Mouse (Mus musculus) midbrain, postnatal 0 days (tissue): ENCODE measurements around the gene Pom121l2. TPM values are rescaled to one million over a fixed set of nuclear protein-coding genes. Genes with fewer than 3 reads are reported as not detected.
A peak's percentile ranks its signal among the peaks of the same experiment; 100 is the strongest.

Experiments
- ATAC-seq: fragments of 200-750 bp; cut with Nextera tagmentation; 2 replicates; pipeline ENCODE4 v1.8.0; 2017; ENCODE audit warnings: moderate number of reproducible peaks, mild to moderate bottlenecking, moderate TSS enrichment, moderate library complexity; ENCODE audit not compliant: low FRiP score
- DNase-seq: peaks from one replicate; pipeline ENCODE4 v3.0.0-alpha.2; 2015; ENCODE audit warnings: low spot score
- H3K27ac ChIP-seq: fragments of 300-500 bp; sonication (generic); 2 replicates; pipeline ENCODE4 v1.5.1; 2014; ENCODE audit warnings: low read depth, mild to moderate bottlenecking, low read length, mixed read lengths
- H3K27me3 ChIP-seq: fragments of 300-500 bp; sonication (generic); 2 replicates; pipeline ENCODE4 v1.6.1; 2014; ENCODE audit warnings: low read length, control low read depth, mixed read lengths; ENCODE audit not compliant: insufficient read depth
- H3K36me3 ChIP-seq: fragments of 300-500 bp; sonication (generic); 2 replicates; pipeline ENCODE4 v1.6.1; 2014; ENCODE audit warnings: low read length, control low read depth, mixed read lengths; ENCODE audit not compliant: insufficient read depth
- H3K4me1 ChIP-seq: fragments of 300-500 bp; sonication (generic); 2 replicates; pipeline ENCODE4 v1.6.1; 2014; ENCODE audit warnings: mild to moderate bottlenecking, control low read depth, antibody characterized with exemption, low read length, mixed read lengths; ENCODE audit not compliant: insufficient read depth
- H3K4me2 ChIP-seq: fragments of 300-500 bp; sonication (generic); 2 replicates; pipeline ENCODE4 v1.6.1; 2014; ENCODE audit warnings: low read depth, mild to moderate bottlenecking, low read length, mixed read lengths; ENCODE audit not compliant: poor library complexity, severe bottlenecking
- H3K4me3 ChIP-seq: fragments of 300-500 bp; sonication (generic); 2 replicates; pipeline ENCODE4 v1.5.1; 2014; ENCODE audit warnings: low read depth, mild to moderate bottlenecking, low read length, moderate library complexity
- H3K9ac ChIP-seq: fragments of 300-500 bp; sonication (generic); replicated peaks from 2 replicates; pipeline ENCODE4 v1.6.1; 2014; ENCODE audit warnings: mild to moderate bottlenecking, low read length, moderate library complexity, mixed read lengths; ENCODE audit not compliant: poor library complexity, severe bottlenecking
- H3K9me3 ChIP-seq: fragments of 300-500 bp; sonication (generic); 2 replicates; pipeline ENCODE4 v1.6.1; 2016; ENCODE audit warnings: low read length, control low read depth
- CTCF ChIP-seq: IDR thresholded peaks from 2 replicates; pipeline ENCODE4 v1.5.1; 2016; ENCODE audit warnings: antibody characterized with exemption, mild to moderate bottlenecking
- WGBS: fragments of 180-500 bp; shearing (Covaris S2); extraction: QIAGEN DNeasy Blood & Tissue Kit; methylation state at CpG from one replicate; pipeline ENCODE4 v1.1.7; 2014; 5-methylcytosine and 5-hydroxymethylcytosine counted together
- polyA plus RNA-seq: library from polyadenylated mRNA; unstranded; fragments of >200 nt; fragmentation: Nextera tagmentation; extraction: Ambion mirVana; gene quantifications from 2 replicates; pipeline ENCODE4 v1.2.1, GENCODE M21; 2015
- total RNA-seq: library from RNA; depleted of rRNA; stranded (reverse); fragments of >200 nt; gene quantifications from 2 replicates; pipeline ENCODE4 v1.2.3, GENCODE M21; 2014

Gene Pom121l2
- total and polyA plus RNA-seq, 2 experiments from 2014 or later, result 0.05 TPM; not detected in 1

DNA sequence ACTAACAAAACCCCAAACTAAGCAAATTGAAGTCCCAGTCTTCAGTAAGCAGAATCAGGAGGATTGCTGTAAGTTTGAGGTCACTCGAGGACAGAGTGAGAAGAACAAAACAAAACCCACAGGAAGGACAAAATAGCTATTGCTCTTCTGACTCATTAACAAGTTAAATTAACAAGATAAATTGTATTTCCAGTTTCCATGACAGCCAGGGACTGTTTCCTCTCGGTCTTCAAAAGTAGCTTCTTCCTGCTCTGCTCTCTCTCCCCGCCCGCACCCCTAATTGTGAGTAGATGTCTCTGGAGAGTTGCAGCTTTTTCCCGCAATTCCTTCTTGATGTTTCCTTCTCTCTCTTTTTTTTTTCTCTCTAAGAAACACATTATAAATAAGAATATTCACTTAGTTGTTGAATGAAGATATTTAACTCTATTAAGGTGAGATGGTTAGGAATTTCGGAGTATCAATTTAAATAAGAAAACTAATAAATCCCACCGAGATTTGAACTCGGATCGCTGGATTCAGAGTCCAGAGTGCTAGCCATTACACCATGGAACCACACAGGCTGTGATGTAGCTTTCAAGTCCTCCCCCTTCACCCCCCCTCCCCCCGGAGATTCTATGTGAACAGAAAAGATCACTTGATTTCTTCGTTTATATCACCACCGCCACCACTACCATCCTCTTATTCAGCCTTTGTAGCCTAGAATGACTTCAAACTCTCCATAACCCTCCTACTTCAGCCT, 15.3 kb downstream of the Pom121l2 start:
- Histone ChIP-seq H3K27ac (no peak overlapping the region), H3K27me3 (peaks cover 60% of the 10 kb centered on the region), H3K4me1 (no peaks in the 10 kb centered on the region; the same call in 1 of the 2 replicates), H3K36me3 (no peaks in the 10 kb centered on the region), H3K9me3 (0 out of 2 replicates have a peak, but pooled peaks cover under 1% of the 10 kb centered on the region), H3K4me3 (no peak overlapping the region), H3K4me2 (no peak overlapping the region), H3K9ac (no peak overlapping the region)
- WGBS, result 3% methylated on average over 12 of the region's 12 CpGs
- no peak for TF ChIP-seq CTCF
- ATAC-seq (no peak), DNase-seq (peak; percentile 53)

DNA sequence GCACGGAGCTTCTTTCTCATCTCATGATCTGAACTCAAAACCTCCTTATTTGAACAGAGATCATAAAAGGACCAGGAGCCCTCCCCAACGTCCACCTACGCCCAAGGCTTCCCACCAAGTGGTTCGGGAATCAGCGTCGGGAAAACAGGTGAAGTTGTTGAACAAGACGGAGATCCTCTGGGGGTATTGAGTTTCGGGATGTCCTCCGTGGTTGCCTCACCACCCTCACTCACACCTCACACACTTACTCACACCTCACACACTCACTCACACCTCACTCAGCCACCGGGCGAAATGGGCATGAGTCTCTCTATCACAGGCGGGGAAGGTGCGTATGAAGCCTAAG, 15.8 kb downstream of the Pom121l2 start:
- H3K27ac ChIP-seq, result no peak overlapping the region
- no peak overlapping the region for H3K9ac ChIP-seq
- TF ChIP-seq CTCF, result no peak
- no peaks in the 10 kb centered on the region for H3K9me3 ChIP-seq
- peaks cover 65% of the 10 kb centered on the region for H3K27me3 ChIP-seq
- H3K4me3 ChIP-seq, result no peak overlapping the region
- no peaks in the 10 kb centered on the region for H3K36me3 ChIP-seq
- no peak for DNase-seq
- ATAC-seq, result no peak
- no peak overlapping the region for H3K4me2 ChIP-seq
- no peaks in the 10 kb centered on the region; the same call in 1 of the 2 replicates for H3K4me1 ChIP-seq
- under 1% methylated on average over 13 of the region's 13 CpGs for WGBS

DNA sequence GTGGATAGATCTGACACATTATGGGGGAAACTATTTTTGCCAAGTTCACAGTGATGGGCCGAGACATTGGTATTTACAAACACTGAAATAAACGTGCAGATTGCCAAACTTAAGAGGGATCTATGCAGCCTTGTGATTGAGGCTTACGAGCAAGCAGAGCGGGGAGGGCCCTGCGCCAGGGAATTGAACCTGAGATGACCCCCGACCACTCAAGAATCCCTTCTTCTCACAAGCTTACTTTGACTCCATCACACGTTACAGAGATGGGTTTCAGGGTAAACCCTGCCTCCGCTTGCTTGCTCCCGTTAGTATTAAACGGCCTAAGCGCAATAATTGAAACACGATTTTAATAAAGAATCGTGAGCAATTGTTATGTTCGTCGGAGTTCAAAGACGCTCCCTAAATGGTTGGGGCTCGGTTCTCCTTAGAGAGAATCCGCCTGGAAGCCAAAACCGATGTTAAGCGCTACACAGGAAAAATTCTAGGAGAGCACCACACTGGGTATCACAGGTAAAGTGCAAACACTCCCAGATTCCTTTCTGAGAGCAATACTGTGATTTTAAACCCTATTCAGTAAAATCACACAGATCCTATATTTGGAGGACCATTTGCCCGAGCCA, 16.3 kb downstream of the Pom121l2 start:
- H3K4me2 ChIP-seq, result no peak overlapping the region
- no peaks in the 10 kb centered on the region; the same call in 1 of the 2 replicates for H3K4me1 ChIP-seq
- TF ChIP-seq CTCF, result no peak
- H3K27ac ChIP-seq, result no peak overlapping the region
- H3K9ac ChIP-seq, result no peak overlapping the region
- H3K9me3 ChIP-seq, result no peaks in the 10 kb centered on the region
- no peak for ATAC-seq
- H3K27me3 ChIP-seq, result peaks cover 70% of the 10 kb centered on the region
- H3K4me3 ChIP-seq, result no peak overlapping the region
- no peaks in the 10 kb centered on the region for H3K36me3 ChIP-seq
- 2% methylated on average over 21 of the region's 21 CpGs for WGBS
- no peak for DNase-seq

DNA sequence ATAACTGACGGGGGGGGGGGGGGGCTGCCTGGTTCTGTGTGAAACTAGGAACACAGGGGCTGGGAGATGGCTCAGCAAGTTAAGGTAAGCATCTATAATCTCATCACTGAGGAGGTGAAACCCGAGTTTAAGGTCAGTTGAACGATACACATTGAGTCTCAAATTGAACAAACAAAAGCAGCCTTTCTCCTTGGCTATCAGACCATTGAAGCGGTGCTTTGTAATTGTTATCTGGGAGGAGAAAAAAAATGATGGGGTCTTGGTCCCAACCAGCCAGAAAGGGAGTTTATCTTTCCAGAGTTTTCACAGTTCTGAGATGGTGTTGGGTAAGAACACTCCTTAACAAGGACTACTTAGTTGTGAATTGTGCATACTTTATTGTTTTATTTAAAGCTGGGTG, 16.8 kb downstream of the Pom121l2 start:
- WGBS, result 7% methylated on average over 4 of the region's 4 CpGs

DNA sequence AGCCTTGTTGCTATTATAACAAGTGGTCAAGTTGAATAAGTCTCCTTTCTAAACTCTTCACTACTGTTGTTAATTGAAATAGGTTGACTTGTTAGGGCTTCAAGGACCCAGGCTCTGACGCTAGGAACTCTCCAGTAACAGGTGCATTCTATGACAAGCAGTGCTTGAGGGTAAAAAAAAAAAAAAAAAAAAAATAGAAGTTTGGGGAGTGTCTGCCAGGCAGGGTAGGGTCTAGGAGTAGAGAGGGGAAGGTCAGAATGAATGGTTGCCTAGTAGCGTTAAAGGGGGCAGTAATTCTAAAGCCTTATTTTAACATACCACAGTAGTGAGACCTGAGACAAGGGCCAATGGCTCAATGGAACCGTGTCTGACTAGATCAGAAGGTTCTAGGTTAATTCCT, 17.4 kb downstream of the Pom121l2 start:
- Histone ChIP-seq H3K9me3 (no peaks in the 10 kb centered on the region), H3K4me2 (no peak overlapping the region), H3K36me3 (no peaks in the 10 kb centered on the region), H3K4me1 (no peaks in the 10 kb centered on the region; the same call in 1 of the 2 replicates), H3K27me3 (peaks cover 81% of the 10 kb centered on the region), H3K9ac (no peak overlapping the region), H3K4me3 (no peak overlapping the region), H3K27ac (no peak overlapping the region)
- ATAC-seq (no peak), DNase-seq (no peak)
- 16% methylated on average over 3 of the region's 3 CpGs for WGBS
- no peak for TF ChIP-seq CTCF

More for the DNA sequence above, 16.8 kb downstream of the Pom121l2 start:
- no peaks in the 10 kb centered on the region; the same call in 1 of the 2 replicates for H3K4me1 ChIP-seq
- TF ChIP-seq CTCF, result no peak
- H3K4me2 ChIP-seq, result no peak overlapping the region
- H3K9me3 ChIP-seq, result no peaks in the 10 kb centered on the region
- no peak for ATAC-seq
- DNase-seq, result no peak
- peaks cover 75% of the 10 kb centered on the region for H3K27me3 ChIP-seq
- H3K4me3 ChIP-seq, result no peak overlapping the region
- H3K9ac ChIP-seq, result no peak overlapping the region
- H3K36me3 ChIP-seq, result no peaks in the 10 kb centered on the region
- H3K27ac ChIP-seq, result no peak overlapping the region

DNA sequence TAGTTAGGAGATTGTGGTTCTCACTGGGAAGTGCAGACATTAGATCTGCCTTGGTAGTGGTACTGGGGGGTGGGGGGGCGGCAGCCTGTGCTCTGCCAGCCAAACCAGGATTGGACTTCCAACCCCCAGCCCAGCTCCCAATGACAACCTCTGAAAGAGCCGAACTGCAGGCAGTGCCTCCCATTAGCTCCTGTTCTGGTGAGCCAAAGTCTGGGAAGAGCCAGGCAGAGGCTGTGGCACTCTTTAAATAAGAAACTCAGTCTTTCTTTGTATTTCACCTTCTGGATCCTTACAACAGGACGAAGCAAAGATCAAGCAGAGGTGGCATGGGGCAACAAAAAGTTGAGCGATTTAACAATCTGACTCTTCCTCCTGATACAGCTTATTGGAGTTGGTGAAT, 18.2 kb downstream of the Pom121l2 start:
- no peak for ATAC-seq
- H3K36me3 ChIP-seq, result no peaks in the 10 kb centered on the region
- DNase-seq, result no peak
- no peak overlapping the region for H3K9ac ChIP-seq
- H3K4me1 ChIP-seq, result no peaks in the 10 kb centered on the region; the same call in 1 of the 2 replicates
- H3K4me2 ChIP-seq, result no peak overlapping the region
- no peaks in the 10 kb centered on the region for H3K9me3 ChIP-seq
- peaks cover 81% of the 10 kb centered on the region for H3K27me3 ChIP-seq
- 33% methylated on average over 4 of the region's 4 CpGs for WGBS
- H3K27ac ChIP-seq, result no peak overlapping the region
- H3K4me3 ChIP-seq, result no peak overlapping the region
- no peak for TF ChIP-seq CTCF
